Mouse (Mus musculus) neutrophil, adult 83 days (primary cell): ENCODE data around the gene Apob. TPM values are rescaled to one million over a fixed set of nuclear protein-coding genes. Genes with fewer than 3 reads are reported as not detected.

Source experiments
- total RNA-seq, 2 experiments: library from RNA; stranded (reverse); gene quantifications; one replicate each; pipeline ENCODE4 v1.2.4; 2023

The Apob gene
- not detected for total RNA-seq

DNA sequence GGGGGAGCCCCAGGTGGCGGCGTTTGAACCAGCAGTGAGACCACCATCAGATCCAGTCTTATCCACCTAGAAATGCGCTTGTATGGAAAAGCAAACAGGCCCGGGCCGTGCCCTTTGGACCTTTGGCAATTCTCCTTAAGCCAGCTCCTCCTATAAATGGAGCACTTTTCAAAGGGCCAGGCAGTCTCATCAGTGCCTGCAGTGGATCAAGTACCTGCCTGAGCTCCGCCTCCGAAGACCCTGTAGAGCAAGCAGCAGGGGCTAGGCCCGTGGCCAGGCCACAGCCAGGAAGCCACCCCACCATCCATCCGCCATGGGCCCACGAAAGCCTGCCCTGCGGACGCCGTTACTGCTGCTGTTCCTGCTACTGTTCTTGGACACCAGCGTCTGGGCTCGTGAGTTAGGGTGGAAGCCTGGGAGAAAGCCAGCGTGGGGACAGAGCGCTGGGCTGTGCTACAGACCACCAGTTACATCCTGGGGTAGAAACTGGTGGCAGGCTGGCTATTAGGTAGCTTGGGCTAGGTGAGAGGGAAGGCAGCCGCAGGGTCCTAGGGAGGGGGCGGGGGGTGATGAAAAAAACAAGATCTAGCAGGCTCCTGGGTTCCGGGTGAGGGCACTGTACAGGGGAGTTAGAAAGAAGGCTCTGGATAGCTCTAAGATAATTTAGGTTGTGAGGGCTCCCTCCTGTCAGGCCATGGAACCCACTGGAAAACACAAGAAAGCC lies at the start of gene Apob:
Gene Apob, plus strand, starts transcription at position 183 of the 724 bp plus-strand sequence.

Other genes with a start within 250 kb of the Apob start
- gene Ldah, start 230.5 kb downstream of the Apob start, total RNA-seq = 10 to 100 TPM; 26.6 to 29.7 TPM